Mouse (Mus musculus): ENCODE data around the gene Kpna6. TPM values are rescaled to one million over a fixed set of nuclear protein-coding genes. Genes with fewer than 3 reads are reported as not detected.

The Kpna6 gene
- total RNA-seq, 2 experiments from 2014 or later, result 64.5 to 67.4 TPM

DNA sequence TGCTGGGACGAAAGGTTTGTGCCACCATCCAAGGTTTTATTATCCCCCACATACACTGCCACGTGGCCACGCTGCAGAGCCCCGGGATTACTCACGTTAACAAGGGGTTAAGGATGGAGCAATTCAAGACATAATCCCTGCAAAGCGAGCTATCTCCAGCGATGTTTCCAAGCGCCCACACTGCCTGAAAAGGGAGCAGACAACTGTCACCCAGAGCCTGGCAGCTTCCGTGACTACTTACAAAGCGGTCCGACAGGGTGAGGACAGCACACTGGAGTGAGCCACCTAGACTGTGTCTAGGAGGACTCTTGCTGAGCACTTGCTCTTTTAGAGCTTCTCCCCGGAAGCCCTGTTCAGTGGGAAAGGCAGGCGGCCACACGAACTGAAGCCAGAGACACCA lies 17.8 kb downstream of the Kpna6 start:
- intact Hi-C loops (cut with DNase I), result no loop called here
- DNase-seq, result no peak

DNA sequence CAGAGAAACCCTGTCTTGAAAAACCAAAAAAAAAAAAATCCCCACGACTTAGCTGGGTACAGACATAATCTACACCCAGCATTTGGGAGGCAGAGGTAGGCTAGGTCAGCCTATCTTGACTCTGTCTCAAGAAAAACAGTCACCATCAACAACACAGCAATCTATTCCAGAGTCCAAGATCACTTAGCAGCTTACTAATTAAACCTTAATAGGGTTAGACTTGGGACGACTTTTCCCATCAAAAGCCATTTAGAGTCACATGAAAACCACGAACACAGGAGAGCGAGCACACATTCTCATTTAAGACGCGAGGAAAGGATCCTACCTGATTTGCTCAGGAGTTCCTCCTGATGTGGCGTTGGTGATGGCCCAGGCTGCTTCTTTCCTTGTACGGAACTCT lies 22.2 kb downstream of the Kpna6 start:
- intact Hi-C loops (cut with DNase I), result no loop called here

DNA sequence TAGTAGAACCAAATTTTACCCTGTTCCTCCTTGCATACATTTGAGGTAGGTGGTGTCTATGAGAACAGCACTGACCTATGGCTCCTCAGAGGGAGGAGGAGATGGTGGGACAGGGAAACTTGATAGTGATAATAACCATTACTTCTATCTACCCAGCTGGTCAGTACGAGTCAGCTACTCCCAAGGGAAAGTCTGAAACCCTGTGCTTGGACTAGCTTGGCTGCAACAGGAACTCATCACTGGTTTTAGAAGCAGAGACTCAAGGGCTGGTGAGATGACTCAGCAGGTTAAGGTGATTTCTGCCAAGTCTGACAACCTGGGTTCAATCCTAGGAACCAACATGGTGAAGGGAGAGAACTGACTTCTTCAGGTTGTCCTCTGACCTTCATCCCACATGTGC lies 23.9 kb downstream of the Kpna6 start:
- no peak for DNase-seq
- intact Hi-C loops (cut with DNase I), result no loop called here

More for the DNA sequence above, 22.2 kb downstream of the Kpna6 start:
- no peak for DNase-seq

DNA sequence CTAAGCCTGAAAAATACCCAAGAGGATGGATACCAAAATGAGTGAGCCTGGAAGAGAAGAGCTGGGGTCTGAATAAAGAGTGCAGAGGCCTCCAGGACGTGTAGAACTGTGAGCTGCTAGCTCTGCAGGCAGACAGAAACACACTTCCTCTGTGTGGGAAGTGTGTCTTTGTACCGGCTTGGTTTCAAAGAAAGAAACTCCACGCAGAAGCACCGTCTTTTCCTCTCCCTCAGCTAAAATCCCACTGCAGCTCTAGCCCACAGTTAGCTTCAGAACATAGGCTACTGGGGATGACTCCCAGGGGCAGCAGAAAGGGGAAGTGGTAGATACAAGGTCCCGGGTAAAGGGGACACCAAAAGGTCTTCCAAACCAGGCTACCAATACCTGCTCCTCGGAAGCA lies 27.4 kb downstream of the Kpna6 start:
- intact Hi-C loops (cut with DNase I), result no loop called here

DNA sequence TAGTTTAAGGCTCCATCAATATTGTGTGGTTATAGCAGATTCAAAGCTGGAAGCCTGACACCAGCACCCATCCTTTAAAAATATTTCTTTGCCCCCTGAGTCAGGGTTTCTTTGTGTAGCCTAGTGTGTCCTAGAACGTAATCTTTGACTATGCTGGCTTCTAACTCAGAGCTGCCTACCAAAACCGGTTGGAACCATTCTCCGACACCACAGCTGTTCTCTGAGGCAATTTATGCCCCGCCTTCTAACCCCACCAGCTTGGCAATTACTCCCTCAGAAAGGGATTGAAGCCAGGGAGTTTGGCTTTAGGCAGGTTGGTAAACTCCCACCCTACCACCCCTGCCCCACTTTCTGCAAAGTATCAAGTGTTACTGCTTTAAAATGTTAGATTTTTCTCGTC lies 30.8 kb downstream of the Kpna6 start:
- DNase-seq, result no peak
- intact Hi-C loops (cut with DNase I), result no loop called here

More for the DNA sequence above, 27.4 kb downstream of the Kpna6 start:
- DNase-seq, result no peak

DNA sequence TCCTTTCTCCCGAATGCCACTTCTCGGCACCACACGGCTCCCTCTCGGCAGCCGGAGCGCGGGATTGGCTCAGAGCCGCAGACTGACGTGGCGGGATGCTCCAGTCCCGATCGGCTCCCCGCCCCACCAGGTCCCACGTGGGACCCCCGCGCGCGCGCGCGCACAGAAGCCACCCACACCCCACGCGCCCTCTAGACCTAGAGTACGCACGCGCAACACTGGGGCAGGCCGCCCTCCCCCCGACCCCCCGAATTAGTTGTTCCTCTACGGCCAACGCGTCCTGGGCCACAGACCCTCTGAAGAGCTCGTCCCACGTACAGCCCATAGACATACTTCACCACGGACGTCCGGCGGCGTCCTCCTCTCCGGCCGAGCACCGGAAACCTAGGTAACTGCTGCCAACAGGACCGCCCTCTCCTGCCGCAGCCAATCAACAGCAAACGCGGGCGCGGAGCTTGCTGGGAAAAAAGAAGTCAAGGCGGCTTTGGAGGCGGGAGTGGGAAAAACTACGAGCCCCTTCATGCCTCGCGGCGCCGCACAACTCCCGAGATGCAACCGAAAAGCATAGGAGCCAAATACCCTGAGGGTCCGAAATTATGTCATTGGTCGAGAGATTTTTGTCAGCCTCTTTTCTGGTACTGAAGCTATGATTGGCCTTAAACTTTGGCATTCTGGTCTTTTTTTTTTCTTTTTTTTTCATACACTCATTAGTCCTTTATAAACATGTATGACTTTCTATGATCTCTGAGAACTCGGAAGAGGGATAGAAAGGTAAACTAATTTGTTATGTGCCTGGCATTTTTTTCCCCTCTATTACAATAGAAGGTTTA lies 31.7 kb downstream of the Kpna6 start, which contains the start of gene Txlna:
Gene Txlna, minus strand, starts transcription at position 428 of the 830 bp plus-strand sequence.
- intact Hi-C loops (cut with DNase I), result no loop called here
- peak; percentile 93 to 94 for DNase-seq

DNA sequence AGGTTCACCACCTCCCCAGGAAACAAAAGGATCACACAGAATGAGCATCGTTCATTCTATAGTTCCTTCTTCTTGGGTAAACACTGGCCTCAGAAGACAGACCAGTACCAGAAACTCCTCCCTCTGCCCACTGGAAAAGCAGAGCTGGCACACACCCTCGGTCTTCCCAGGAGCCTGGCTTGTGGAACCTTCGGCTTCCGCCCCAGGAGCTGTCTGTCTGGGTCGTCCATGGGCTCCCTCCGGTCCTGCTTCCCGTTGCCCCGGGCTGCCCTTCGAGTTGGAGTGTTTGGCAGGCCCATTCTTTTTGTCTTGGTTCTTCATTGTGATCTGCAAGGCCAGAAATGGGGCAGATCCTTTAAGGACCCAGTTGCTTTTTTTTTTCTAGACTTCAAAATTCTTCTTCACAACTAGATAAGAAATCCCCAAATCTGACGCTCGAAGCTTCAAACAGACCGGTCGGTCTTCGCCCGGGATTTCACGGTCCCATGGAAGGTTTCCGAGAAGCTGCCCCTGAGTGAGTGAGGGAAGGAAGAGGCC lies 32.4 kb downstream of the Kpna6 start:
- intact Hi-C loops (cut with DNase I), result no loop called here
- DNase-seq, result no peak

DNA sequence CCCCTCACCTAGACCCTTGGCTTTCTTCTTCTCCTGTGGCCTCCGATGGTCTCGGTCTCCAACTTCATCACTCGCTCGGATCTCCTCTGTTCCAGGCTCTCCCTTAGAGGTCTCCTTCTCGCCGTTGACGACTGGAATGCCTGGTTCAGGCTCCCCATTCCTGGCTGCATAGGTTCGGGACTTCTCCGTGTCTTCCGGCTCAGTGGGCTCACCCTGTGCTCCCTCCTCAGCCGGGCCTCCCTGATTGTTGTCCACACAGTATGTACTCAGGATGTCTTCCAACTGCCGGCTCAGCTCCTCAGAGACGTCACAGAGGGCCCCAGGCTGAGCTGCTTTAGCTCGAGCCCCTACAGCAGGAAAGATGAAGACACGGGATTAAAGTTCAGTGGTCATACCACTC lies 33.3 kb downstream of the Kpna6 start:
- intact Hi-C loops (cut with DNase I), result no loop called here
- no peak for DNase-seq

DNA sequence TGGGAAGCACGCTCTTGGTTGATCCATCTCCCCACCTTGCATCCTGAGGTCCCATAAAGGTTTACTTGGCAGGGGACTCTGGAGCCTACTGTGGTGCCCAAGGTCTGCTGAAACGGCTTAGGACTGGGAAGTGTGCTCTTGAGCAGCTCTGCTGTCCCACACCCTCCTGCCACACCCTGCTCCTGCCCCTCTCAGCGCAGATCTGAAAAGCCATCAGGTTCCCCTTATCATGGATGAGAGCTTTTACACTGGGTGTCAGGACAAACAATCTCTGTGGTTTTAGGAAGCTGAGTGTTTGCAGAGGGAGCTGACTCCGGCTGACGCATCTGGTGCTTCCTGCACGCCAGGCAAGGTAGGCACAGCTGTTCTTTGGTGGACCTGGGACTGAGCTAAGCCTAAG lies 38.7 kb downstream of the Kpna6 start:
- no peak for DNase-seq
- intact Hi-C loops (cut with DNase I), result no loop called here

DNA sequence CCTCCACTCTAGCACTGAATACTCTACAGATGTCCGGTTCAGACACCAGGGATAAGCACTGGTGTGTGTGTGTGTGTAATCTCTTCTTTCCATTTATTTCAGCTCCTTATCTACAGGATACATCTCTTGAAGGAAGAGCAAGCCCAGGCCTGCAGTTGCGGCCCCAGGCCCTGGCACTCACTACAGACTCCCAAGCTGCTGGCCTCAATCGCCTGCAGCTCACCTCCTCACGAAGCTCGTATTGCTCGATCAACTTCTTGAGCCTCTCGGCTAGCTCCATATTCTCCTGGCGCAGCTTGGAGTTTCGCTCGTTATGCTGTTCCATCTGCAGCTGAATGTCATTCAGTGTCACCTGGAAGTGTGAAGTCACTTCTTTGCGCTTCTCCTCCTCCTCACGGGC lies 40.7 kb downstream of the Kpna6 start:
- intact Hi-C loops (cut with DNase I), result no loop called here
- DNase-seq, result no peak

DNA sequence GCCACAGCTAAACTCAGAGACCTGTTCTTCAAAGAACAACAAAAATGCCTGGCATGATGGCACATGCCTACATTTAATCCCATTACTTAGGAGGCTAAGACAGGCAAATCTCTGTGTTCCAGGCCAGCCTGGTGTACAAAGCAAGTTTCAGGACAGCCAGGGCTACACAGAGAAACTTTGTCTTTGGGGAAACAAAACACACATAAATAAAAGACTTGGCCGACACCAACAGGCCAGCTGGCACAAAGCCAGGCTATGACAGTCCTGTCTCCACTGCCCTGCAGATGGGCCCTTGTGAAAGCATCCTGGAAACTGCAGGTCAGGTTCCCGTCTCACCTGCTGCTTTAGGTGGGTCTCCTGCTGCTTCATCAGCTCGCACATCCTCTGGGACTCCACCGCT lies 41.6 kb downstream of the Kpna6 start:
- no peak for DNase-seq
- intact Hi-C loops (cut with DNase I), result no loop called here

DNA sequence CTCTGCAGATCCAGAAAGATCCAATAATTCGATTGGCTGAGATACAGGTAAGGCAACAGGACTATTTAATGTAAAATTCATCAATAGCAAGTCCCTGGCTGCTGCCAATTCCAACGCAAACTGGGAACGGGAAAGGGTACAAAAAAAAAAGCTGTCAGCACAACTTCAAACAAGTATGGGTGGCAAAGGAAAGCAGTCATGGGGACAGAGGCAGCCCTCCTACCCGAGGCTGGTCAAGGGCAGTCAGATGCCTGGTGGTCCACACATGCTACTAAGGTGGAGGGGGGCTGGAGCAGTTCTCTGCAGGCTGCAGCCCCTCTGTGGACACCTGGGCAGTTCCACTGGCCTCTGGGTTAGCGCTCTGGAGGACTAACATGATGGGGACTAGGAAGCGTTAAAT lies 46.5 kb downstream of the Kpna6 start:
- intact Hi-C loops (cut with DNase I), result no loop called here
- DNase-seq, result no peak

DNA sequence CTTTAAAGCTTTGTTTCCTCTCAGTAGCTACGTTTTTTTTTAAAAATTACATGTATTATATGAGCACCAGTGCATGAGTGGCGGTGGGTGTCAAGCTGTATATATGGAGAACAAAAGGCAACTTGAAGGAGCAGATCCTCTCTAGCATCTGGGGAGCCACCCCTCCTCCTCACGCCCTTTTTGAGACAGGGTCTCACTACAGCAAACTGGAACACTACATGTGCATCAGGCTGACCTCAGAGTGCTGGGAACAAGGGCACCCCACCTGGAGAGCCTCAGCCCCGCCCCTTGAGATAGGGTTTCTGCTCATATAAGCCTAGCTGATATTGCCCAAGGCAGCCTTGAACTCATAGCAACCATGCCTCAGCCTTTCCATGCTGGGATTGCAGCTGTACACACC lies 47.1 kb downstream of the Kpna6 start:
- no peak for DNase-seq
- intact Hi-C loops (cut with DNase I), result no loop called here

DNA sequence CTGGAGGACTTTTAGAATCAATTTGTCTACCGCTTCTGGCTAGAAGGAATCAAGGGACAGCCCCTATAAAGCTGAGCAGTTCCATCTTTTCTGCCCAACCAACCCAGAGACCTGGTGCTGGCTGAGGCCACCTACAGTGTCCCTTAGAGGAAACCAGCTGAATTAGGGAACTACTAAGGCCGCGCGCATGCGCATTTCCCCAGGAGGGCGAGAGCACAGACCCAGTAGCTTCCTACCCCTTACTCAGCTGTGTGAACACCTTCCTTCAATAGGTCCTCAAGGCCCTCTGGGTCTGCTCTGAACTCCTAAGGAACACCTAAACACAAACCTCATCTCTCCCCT lies 47.6 kb downstream of the Kpna6 start:
- no peak for DNase-seq
- intact Hi-C loops (cut with DNase I), result no loop called here

DNA sequence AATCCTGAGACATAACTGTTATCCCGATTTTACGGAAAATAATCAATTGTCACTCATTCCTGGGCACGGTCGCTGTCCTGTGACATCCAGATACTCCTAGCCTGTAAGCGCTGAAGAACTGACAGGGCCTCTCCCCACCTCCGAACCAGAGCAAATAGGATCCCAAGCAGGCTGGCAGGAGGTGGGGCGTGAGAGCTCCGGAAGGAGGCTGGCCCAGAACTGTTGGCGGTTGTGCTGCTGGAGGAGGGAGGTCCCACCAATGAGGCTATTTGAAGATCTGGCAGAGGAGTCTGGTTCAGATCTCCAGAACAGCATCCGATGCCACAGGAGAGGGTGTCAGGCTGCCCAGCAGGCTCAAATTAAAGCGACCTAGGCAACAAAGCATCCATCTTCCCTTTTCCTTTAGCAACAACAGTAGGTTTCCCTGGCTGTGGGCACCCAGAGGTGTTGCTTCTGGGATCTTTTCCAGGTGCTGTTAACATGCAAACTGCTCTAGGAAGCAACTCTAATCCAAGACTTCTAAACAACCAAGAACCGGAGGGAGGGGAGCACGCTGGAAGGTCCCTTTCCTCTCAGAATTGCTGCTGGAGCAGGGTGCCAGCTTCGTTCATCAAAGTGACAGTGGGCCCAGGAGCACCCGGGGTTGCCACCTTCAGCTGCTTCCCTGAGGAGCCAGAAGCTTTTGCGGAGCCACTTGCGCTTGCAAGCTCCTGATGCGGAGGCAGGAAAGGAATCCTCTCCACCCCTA lies 48.1 kb downstream of the Kpna6 start:
- peak; percentile 64 to 83 for DNase-seq
- intact Hi-C loops (cut with DNase I), result no loop called here

DNA sequence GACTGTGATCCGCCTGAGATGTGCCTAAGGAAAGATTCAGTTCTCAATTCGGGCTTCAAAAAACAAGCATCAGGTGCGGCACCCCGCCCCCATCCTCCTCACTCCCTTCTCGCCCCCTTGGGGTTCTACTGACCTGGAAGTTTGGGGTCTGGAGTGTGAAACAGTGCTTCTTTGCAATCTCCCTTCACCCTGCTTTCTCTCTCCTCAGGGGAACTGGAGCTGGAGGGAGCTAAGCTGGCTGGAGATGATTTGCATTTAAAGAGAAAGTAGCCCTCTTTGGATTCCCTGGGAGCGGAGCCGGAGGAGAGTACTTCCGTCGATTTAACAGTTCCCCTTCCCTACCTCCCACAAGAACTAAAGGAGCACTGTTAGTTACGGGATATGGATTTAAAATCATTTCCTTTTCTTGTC lies 48.9 kb downstream of the Kpna6 start, which contains the start of gene Ccdc28b:
Gene Ccdc28b, minus strand, starts transcription at position 267 of the 411 bp plus-strand sequence.
- no peak for DNase-seq
- intact Hi-C loops (cut with DNase I), result no loop called here

DNA sequence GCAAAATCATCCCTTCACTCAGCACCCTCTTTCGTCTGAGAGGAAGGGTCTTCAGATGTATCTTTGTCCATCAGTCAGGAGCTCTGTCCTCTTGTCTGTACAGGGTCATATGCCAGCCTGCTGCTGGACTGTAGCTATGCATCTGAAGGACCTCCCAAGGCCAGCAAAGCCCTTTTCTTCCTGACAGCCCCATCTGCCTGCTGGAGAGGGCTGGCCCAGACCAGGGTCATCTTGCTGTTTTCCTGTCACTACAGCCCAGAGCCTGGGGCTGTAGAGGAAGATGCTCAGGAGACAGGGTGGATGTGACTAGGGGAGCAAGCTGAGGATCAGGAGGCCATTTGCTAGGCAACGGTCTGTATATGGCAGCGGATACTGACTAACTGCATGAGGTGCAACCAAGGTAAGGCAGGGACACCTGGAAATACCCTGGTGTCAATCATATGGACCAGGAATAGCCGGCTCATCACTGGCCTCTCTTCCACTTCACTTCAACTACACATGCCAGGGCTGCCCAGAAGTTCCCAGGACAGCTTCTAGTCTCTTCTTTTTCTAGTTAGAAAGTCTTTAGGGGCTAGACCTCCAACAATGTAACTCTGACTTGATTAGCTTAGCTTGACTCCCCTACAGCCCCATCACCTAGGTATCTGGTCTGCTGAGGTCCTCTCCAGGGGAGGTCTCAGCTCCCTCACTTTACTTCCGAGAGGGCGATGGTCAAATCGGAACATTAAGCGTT lies 49.6 kb downstream of the Kpna6 start:
- intact Hi-C loops (cut with DNase I), result no loop called here
- DNase-seq, result no peak

DNA sequence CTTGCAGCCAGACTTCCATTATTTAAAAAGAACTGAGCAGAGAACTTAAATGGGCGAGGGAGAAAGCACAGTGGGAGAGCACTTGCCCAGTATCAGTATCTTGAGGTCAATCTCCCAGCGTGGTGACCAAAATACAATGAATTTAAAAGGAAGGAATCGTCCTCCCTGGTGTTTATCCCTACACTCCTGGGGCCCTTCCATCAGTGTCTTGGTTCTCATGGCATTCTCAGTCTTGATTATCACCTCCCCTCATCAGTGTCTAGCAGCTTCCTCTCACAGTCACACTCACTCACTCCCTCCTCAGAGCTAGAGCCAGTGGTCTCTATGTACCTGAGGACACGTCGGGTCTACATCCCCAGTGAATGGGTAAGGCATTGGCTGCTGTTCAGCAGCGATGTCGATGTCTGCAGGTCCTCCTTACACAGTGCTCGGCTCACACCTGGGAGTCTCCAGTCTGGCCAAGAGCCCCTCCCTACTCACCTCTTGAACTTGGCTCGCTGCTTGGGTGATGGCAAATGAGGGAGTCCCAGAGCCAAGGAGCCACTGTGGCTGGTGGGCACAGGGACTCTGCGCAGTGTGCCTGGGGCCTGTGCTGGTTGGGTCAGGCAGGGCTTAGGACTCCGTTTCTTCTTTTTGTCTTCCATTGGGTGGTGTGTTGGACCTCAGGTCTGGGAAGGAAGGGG lies 50.3 kb downstream of the Kpna6 start:
- intact Hi-C loops (cut with DNase I), result no loop called here
- no peak for DNase-seq

DNA sequence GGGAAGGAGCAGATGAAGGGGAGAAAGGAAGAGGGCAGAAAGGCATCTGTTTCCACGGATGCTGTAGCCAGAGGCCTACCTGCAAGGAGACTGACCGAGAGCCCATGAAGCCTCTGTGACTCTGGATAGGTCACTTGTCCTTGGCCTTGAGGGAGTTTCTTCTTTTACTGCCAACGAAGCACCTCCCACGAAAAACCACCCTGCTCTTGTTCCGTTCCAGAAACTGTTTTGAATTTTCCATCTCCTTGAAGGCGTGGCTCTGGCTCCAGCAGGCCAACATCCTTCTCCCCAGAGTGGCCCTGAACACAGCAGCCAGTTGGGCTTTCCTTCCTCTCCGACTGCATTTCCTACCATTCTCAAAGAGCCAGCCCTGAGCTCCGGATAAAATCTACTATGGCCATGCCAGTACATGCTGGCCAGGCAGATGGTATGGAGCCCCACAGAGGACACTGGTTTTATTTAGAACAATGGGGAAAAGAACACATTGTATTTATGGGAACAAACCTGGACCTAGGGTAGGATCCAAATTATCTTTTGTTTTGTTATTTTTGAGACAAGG lies 51.2 kb downstream of the Kpna6 start:
- peak in 1 of 2 experiments; percentile 38 for DNase-seq
- intact Hi-C loops (cut with DNase I), result no loop called here
